Mouse (Mus musculus): ENCODE measurements around the gene Ccdc124. TPM values are rescaled to one million over a fixed set of nuclear protein-coding genes. Genes with fewer than 3 reads are reported as not detected.
A peak's percentile ranks its signal among the peaks of the same experiment; 100 is the strongest.

Gene Ccdc124
- polyA plus RNA-seq, 1 experiment from 2014 or later, result 90.7 TPM

- WGBS, result 2% methylated on average over 55 of the region's 55 CpGs
- peak; percentile 96 for ATAC-seq
- Histone ChIP-seq H3K36me3 (no peaks in the 10 kb centered on the region; the same call in 1 of the 2 replicates), H3K9me3 (no peaks in the 10 kb centered on the region), H3K27ac (peak within 1 kb of the TSS; percentile 96), H3K9ac (peak within 1 kb of the TSS; percentile 81), H3K4me3 (replicated peaks) (peak within 1 kb of the TSS; percentile 72), H3K27me3 (replicated peaks) (no peaks in the 10 kb centered on the region), H3K4me2 (replicated peaks) (peak within 1 kb of the TSS; percentile 87), H3K4me1 (replicated peaks) (peaks cover 20% of the 10 kb centered on the region)
These were observed 34.1 kb downstream of the Ccdc124 start, which contains the start of gene Arrdc2 for GRCm38 (mm10) chr8:70839408-70840351. Arrdc2 (minus strand) TSS chr8:70839720.

- H3K27ac ChIP-seq, result peak overlapping the region; percentile 96
- H3K4me1 ChIP-seq (replicated peaks), result peaks cover 20% of the 10 kb centered on the region
- no peaks in the 10 kb centered on the region for H3K9me3 ChIP-seq
- H3K4me2 ChIP-seq (replicated peaks), result peak overlapping the region; percentile 87
- ATAC-seq, result peak; percentile 68
- peaks cover 2% of the 10 kb centered on the region for H3K36me3 ChIP-seq
- WGBS, result 2% methylated on average over 66 of the region's 66 CpGs
- H3K4me3 ChIP-seq (replicated peaks), result peak overlapping the region; percentile 72
- no peaks in the 10 kb centered on the region for H3K27me3 ChIP-seq (replicated peaks)
- peak overlapping the region; percentile 81 for H3K9ac ChIP-seq
These were observed 34.9 kb downstream of the Ccdc124 start for GRCm38 (mm10) chr8:70838654-70839407.

- no peak overlapping the region for H3K4me2 ChIP-seq (replicated peaks)
- WGBS, result 89% methylated on average over 12 of the region's 12 CpGs
- H3K4me1 ChIP-seq (replicated peaks), result peaks cover 25% of the 10 kb centered on the region
- H3K9ac ChIP-seq, result no peak overlapping the region
- ATAC-seq, result no peak
- H3K36me3 ChIP-seq, result peaks cover 2% of the 10 kb centered on the region
- H3K4me3 ChIP-seq (replicated peaks), result no peak overlapping the region
- no peaks in the 10 kb centered on the region for H3K9me3 ChIP-seq
- no peaks in the 10 kb centered on the region for H3K27me3 ChIP-seq (replicated peaks)
- no peak overlapping the region for H3K27ac ChIP-seq
These were observed 37.1 kb downstream of the Ccdc124 start for GRCm38 (mm10) chr8:70836666-70837065.

- Histone ChIP-seq H3K9ac (no peak overlapping the region), H3K9me3 (no peaks in the 10 kb centered on the region), H3K4me2 (replicated peaks) (no peak overlapping the region), H3K27ac (no peak overlapping the region), H3K27me3 (replicated peaks) (no peaks in the 10 kb centered on the region), H3K4me1 (replicated peaks) (peaks cover 11% of the 10 kb centered on the region), H3K36me3 (peaks cover 2% of the 10 kb centered on the region), H3K4me3 (replicated peaks) (no peak overlapping the region)
- WGBS, result 93% methylated on average over 3 of the region's 3 CpGs
- ATAC-seq, result no peak
These were observed 39.7 kb downstream of the Ccdc124 start for GRCm38 (mm10) chr8:70834071-70834470.

- peaks cover 9% of the 10 kb centered on the region for H3K4me1 ChIP-seq (replicated peaks)
- no peak overlapping the region for H3K27ac ChIP-seq
- 0 out of 2 replicates have a peak overlapping the region, but pooled peaks have one; percentile 3 for H3K9ac ChIP-seq
- H3K36me3 ChIP-seq, result peaks cover 2% of the 10 kb centered on the region
- no peaks in the 10 kb centered on the region for H3K27me3 ChIP-seq (replicated peaks)
- H3K4me3 ChIP-seq (replicated peaks), result no peak overlapping the region
- H3K4me2 ChIP-seq (replicated peaks), result no peak overlapping the region
- 57% methylated on average over 15 of the region's 15 CpGs for WGBS
- H3K9me3 ChIP-seq, result no peaks in the 10 kb centered on the region
- ATAC-seq, result no peak
These were observed 40.2 kb downstream of the Ccdc124 start for GRCm38 (mm10) chr8:70833520-70833919.

- 42% methylated on average over 9 of the region's 9 CpGs for WGBS
- Histone ChIP-seq H3K9ac (0 out of 2 replicates have a peak overlapping the region, but pooled peaks have one; percentile 3), H3K36me3 (peaks cover 2% of the 10 kb centered on the region), H3K4me3 (replicated peaks) (no peak overlapping the region), H3K4me2 (replicated peaks) (no peak overlapping the region), H3K27ac (no peak overlapping the region), H3K4me1 (replicated peaks) (peaks cover 7% of the 10 kb centered on the region; the same call in 1 of the 2 replicates), H3K9me3 (no peaks in the 10 kb centered on the region), H3K27me3 (replicated peaks) (no peaks in the 10 kb centered on the region)
- no peak for ATAC-seq
These were observed 40.7 kb downstream of the Ccdc124 start for GRCm38 (mm10) chr8:70833018-70833482.

GRCm38 (mm10) chr8:70832371-70832770 is 41.4 kb downstream of the Ccdc124 start:
- Histone ChIP-seq H3K4me3 (replicated peaks) (no peak overlapping the region), H3K27ac (no peak overlapping the region), H3K4me1 (replicated peaks) (peaks cover 7% of the 10 kb centered on the region; the same call in 1 of the 2 replicates), H3K4me2 (replicated peaks) (no peak overlapping the region), H3K36me3 (peaks cover 2% of the 10 kb centered on the region), H3K27me3 (replicated peaks) (no peaks in the 10 kb centered on the region), H3K9ac (no peak overlapping the region), H3K9me3 (no peaks in the 10 kb centered on the region)
- no peak for ATAC-seq
- 71% methylated on average over 11 of the region's 11 CpGs for WGBS

GRCm38 (mm10) chr8:70831517-70831916 is 42.2 kb downstream of the Ccdc124 start:
- no peak overlapping the region for H3K27ac ChIP-seq
- H3K4me1 ChIP-seq (replicated peaks), result peaks cover 7% of the 10 kb centered on the region; the same call in 1 of the 2 replicates
- 0 out of 2 replicates have a peak, but pooled peaks cover 2% of the 10 kb centered on the region for H3K9me3 ChIP-seq
- no peak overlapping the region for H3K4me3 ChIP-seq (replicated peaks)
- no peaks in the 10 kb centered on the region for H3K27me3 ChIP-seq (replicated peaks)
- 81% methylated on average over 8 of the region's 8 CpGs for WGBS
- H3K9ac ChIP-seq, result no peak overlapping the region
- H3K36me3 ChIP-seq, result peaks cover 2% of the 10 kb centered on the region; the same call in 1 of the 2 replicates
- H3K4me2 ChIP-seq (replicated peaks), result no peak overlapping the region
- no peak for ATAC-seq

GRCm38 (mm10) chr8:70827796-70828195 is 45.9 kb downstream of the Ccdc124 start:
- WGBS, result 80% methylated on average over 1 of the region's 1 CpGs
- Histone ChIP-seq H3K9ac (no peak overlapping the region), H3K9me3 (0 out of 2 replicates have a peak, but pooled peaks cover 2% of the 10 kb centered on the region), H3K4me2 (replicated peaks) (no peak overlapping the region), H3K27ac (no peak overlapping the region), H3K4me3 (replicated peaks) (no peak overlapping the region), H3K4me1 (replicated peaks) (no peaks in the 10 kb centered on the region), H3K36me3 (no peaks in the 10 kb centered on the region), H3K27me3 (replicated peaks) (no peaks in the 10 kb centered on the region)
- no peak for ATAC-seq

- Histone ChIP-seq H3K4me2 (replicated peaks) (no peak overlapping the region), H3K4me1 (replicated peaks) (0 out of 2 replicates have a peak, but pooled peaks cover under 1% of the 10 kb centered on the region), H3K27me3 (replicated peaks) (no peaks in the 10 kb centered on the region), H3K36me3 (no peaks in the 10 kb centered on the region), H3K9me3 (0 out of 2 replicates have a peak, but pooled peaks cover 2% of the 10 kb centered on the region), H3K9ac (no peak overlapping the region), H3K4me3 (replicated peaks) (no peak overlapping the region), H3K27ac (no peak overlapping the region)
- ATAC-seq, result no peak
- WGBS, result 95% methylated on average over 2 of the region's 2 CpGs
These were observed 46.7 kb downstream of the Ccdc124 start for GRCm38 (mm10) chr8:70827010-70827409.

- H3K36me3 ChIP-seq, result no peaks in the 10 kb centered on the region
These were observed 47.9 kb downstream of the Ccdc124 start for GRCm38 (mm10) chr8:70825816-70826215.

GRCm38 (mm10) chr8:70823802-70824201 is 49.9 kb downstream of the Ccdc124 start:
- Histone ChIP-seq H3K9me3 (0 out of 2 replicates have a peak, but pooled peaks cover 2% of the 10 kb centered on the region), H3K36me3 (no peaks in the 10 kb centered on the region), H3K9ac (no peak overlapping the region), H3K4me1 (replicated peaks) (peaks cover 9% of the 10 kb centered on the region; the same call in 1 of the 2 replicates), H3K4me3 (replicated peaks) (no peak overlapping the region), H3K4me2 (replicated peaks) (no peak overlapping the region), H3K27ac (no peak overlapping the region), H3K27me3 (replicated peaks) (no peaks in the 10 kb centered on the region; the same call in 1 of the 2 replicates)
- 89% methylated on average over 7 of the region's 7 CpGs for WGBS
- ATAC-seq, result no peak

More at GRCm38 (mm10) chr8:70825816-70826215, 47.9 kb downstream of the Ccdc124 start:
- H3K27me3 ChIP-seq (replicated peaks), result no peaks in the 10 kb centered on the region
- 0 out of 2 replicates have a peak, but pooled peaks cover 5% of the 10 kb centered on the region for H3K4me1 ChIP-seq (replicated peaks)
- WGBS, result 82% methylated on average over 8 of the region's 8 CpGs
- H3K4me2 ChIP-seq (replicated peaks), result no peak overlapping the region
- H3K4me3 ChIP-seq (replicated peaks), result no peak overlapping the region
- H3K9ac ChIP-seq, result no peak overlapping the region
- no peak for ATAC-seq
- H3K9me3 ChIP-seq, result 0 out of 2 replicates have a peak, but pooled peaks cover 2% of the 10 kb centered on the region
- H3K27ac ChIP-seq, result no peak overlapping the region

All from intestine, embryonic 15.5 days (tissue).